Mouse (Mus musculus) CD4-positive, CD25-positive, alpha-beta regulatory T cell, adult 2 months (primary cell): ENCODE measurements around the gene Cuedc2.

Experiments used
- DNase-seq: peaks from one replicate; pipeline ENCODE4 v3.0.0-alpha.2; 2012; ENCODE audit warnings: low read depth, low spot score

The Cuedc2 gene

GRCm38 (mm10) chr19:46321101-46321943 is 17.2 kb downstream of the Cuedc2 start:
- peak; percentile 66 for DNase-seq

DNA sequence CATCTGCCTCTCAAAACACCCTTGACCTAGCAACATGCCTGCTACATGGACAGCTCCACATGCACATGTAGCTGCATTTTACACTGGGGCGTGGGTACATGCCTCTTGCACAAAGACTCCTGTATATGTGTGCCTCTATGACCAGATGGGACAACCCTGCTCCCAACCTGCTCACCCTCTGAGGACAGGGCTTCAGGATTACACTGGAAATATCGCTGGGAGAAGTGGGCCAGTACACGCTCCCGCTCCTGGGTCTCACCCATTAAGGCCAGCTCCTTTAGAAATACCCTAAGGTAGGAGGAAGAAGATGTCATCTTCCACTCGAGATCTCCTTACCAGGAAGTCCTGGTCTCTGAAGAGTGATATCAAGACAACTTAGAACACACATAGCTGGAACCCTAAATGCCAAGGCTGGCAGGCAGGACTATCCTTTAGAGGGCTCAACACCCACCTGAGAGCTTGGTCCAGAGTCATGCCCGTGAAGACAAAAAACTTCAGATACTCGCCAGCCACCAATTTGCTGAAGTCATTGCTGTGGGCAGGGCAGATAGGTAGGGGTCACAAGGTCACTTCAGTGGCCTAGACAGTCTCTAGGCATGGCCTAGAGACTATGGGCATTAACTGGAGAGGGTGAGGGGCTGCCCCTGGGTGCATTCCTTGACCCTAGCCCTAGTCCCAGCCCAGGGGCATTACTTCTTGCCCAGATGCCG is 18.3 kb downstream of the Cuedc2 start:
- no peak for DNase-seq

DNA sequence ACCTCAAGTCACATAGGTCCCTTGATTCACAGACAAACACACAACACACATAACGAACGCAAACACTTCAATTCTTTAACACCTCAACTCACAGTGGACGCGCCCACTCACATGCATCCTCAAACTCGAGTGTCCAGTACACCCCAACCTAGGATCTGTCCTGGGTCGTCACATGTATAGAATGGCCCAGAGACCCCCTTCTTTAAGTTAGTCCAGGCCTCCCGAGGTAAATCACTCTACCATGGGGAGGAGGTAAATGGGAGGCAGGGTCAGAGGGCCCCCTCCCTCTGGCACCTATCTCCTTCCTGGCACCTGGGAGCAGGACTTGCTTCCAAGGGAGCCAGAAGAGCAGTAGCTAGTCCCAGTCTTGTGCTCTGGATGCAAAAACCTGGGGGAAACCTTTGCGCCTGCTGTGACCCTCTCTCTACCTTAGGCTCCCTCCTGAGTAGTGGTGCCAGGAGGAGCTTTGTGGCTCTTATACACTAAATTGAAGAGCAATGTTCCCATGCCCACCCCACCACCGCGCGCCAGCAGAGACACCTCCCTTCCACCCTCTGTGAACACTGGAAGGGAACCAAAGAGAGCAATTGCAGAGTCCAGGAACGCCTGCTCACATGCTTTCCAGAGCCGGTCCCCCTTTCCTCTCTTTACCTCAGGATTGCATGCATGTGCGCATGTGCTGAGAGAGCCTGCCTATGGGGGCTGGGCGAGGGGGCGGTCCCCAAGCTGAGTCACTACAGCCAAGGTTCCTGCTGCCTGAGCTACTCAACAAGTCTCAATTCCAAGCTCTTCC is 19.7 kb downstream of the Cuedc2 start:
- peak; percentile 29 for DNase-seq

DNA sequence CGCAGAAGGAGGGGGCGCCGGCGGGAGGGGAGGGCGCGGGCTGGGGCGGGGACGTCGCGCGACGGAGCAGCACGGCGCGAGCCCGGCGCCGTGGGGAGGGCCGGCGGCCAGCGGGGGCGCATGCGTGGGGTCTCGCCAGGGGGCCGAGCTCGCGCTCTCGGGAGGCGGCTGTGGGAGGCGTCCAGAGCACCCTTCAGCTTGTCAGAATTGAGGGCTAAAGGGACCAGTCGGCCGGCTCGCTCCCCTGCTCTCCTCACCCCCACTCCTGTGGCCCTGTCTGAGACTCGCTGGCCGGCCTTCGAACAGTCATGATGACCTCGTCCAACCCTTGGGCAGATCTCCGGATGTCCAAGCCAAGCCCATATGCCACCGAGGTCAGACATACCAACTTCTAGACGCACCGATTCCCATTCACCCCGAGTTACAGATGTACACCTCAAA is 20.5 kb downstream of the Cuedc2 start:
- peak; percentile 28 for DNase-seq

DNA sequence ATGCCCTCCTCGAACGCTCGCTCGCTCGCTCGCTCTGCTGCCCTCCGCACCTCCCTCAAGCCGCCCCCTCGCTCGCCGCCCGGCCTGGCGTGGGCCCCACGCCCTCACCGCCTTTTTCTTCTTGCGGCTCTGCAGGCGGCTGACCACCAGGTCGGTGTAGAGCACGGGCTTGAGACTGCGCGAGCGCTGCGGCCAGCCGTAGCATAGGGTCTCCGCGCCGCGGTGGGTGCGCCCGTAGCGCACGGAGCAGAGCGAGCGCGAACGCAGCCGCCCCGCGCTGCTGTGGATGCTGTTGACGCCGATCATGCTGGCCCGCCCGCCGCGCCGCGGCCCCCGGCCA is 21.0 kb downstream of the Cuedc2 start:
- no peak for DNase-seq

- peak; percentile 21 for DNase-seq
These were observed 21.5 kb downstream of the Cuedc2 start for GRCm38 (mm10) chr19:46316846-46317545.

DNA sequence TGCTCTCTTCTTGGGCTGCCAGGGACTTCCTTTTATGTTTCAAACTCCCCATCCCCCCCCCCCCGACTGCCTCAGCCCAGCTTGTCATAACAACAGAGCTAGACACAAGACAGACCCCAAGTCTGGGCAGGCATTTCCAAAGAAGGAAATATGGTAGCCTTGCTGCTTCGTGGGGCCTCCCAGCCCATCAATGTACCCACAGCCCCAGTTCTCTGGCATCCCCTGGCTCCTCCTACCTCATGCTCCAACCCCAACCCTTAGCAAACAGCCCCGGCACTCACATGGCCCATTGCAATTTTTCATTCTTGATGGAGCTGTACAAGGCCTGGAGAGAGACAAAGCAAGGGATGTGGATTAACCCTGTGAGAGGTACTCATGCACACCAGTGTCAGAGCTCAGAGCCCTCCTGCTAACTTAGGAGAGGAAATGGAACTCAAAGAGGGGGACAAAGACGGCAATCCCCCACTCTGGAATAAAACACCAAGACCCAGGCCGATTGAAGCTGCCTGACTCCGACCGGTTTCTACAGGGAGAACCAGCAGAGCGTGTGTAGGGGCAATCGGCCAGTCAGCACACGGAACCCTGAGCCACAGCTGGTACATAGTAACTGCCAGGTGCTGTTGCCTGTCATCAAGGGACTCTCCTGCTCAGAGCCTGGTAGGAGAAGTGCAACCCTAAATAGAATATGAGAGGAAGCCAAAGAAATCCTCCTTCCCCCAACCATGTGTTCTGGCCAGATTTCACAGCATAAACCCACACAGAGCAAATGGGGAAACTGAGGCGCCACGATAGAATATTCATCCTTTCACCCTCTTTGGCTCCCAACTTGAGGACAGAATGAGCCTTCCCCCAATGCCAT is 22.5 kb downstream of the Cuedc2 start:
- DNase-seq: peak; percentile 4

- peak; percentile 40 for DNase-seq
These were observed 23.4 kb downstream of the Cuedc2 start for GRCm38 (mm10) chr19:46314872-46315742.

DNA sequence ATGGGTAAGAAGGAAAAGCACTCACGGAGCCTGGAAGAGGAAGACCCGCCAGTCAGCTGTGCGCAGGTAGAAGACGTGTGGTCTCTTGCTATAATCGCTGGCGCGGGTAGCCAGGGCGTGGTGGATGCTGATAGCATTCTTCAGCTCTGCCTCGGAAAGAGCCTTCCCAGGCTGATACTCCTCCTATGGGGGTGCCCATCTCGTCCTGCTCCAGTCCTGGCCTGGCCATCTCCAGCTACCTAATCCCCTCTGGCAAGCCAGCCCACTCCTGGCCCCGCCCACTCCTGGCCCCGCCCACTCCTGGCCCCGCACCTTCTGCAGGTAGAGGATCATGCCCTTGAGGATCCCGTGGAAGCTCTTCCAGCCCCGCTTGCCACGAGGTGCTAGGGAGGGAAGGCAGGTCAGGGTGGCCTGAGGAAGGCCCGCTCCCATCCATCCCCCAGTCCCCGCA is 24.3 kb downstream of the Cuedc2 start:
- DNase-seq: peak; percentile 42

GRCm38 (mm10) chr19:46313591-46313990 is 24.9 kb downstream of the Cuedc2 start:
- DNase-seq: no peak

GRCm38 (mm10) chr19:46313116-46313515 is 25.4 kb downstream of the Cuedc2 start:
- no peak for DNase-seq

GRCm38 (mm10) chr19:46312566-46312965 is 25.9 kb downstream of the Cuedc2 start:
- DNase-seq: no peak

GRCm38 (mm10) chr19:46311341-46311740 is 27.2 kb downstream of the Cuedc2 start:
- DNase-seq: no peak

DNA sequence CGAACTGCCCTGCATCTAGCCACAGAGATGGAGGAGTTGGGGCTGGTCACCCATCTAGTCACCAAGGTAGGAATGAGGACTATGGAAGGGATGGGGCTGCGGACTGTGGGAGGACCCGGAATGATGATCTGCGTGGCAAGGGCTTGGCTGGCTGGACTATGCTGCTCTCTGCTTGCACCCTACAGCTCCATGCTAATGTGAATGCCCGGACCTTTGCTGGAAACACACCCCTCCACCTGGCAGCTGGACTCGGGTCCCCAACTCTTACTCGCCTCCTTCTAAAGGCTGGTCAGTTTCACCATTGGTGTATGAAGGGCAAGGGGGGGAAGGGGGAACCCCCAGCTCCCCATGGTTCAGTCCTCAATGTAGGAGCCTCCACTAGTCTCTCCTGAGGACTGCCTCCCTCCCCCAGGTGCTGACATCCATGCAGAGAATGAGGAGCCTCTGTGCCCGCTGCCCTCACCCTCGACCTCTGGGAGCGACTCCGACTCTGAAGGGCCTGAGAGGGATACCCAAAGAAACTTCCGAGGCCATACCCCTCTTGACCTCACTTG is 28.1 kb downstream of the Cuedc2 start:
- DNase-seq: no peak

DNA sequence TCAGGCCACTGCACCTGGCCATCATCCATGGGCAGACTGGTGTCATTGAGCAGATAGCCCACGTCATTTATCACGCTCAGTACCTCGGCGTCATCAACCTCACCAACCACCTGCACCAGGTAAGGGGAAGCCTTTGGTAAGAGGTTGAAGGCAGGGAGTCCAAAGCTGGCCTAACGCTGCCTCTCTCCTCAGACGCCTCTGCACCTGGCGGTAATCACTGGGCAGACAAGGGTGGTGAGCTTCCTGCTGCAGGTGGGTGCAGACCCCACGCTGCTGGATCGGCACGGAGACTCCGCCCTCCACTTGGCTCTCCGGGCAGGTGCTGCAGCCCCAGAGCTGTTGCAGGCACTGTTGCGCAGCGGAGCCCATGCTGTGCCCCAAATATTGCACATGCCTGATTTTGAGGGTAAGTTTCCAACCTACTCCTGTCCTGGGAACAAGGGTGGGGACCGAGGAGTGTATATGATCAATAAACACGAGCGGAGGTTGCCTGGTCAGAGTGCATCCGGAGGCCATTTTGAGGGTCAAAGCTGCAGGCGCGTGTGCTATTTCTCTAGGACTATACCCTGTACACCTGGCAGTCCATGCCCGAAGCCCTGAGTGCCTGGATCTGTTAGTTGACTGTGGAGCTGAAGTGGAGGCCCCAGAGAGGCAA is 28.7 kb downstream of the Cuedc2 start:
- DNase-seq: no peak

- DNase-seq: peak; percentile 94
These were observed 29.6 kb downstream of the Cuedc2 start for GRCm38 (mm10) chr19:46308706-46309435.

- no peak for DNase-seq
These were observed 30.2 kb downstream of the Cuedc2 start for GRCm38 (mm10) chr19:46308303-46308702.

- peak; percentile 7 for DNase-seq
These were observed 30.7 kb downstream of the Cuedc2 start for GRCm38 (mm10) chr19:46307781-46308180.
